Mouse (Mus musculus): ENCODE results near the gene Slco3a1.

DNA sequence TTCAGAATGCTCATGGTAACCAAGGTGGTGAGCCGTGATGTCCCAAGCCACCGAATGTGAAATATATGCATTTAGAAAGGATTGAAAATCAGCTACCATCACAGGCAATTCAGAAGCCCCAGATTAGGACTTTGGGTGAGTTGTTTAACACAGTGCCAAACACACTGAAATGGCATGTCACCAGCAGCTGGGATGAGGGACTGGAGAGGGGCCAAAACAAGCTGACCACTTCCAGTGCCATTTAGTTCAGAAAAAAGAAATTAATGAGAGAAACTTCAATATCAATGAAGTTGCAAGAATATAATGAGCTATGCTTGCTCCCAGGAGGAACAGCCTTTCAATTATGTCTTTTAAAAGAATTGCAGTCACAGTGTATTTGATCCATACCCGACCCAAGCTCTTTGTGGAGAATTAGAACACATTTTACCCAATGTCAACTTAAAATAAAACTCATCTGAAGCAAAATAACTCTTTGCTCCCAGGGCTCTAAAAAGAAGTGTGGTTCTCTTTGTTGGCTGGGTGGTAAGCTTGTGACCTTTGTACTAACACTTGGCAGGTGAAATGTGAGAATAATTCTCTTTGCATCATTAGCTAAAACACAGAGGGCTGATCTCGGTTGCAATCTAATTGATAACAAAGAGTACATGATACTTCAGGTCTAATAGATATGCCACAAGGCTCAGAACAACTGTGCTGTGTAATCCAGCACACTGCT, 56.2 kb downstream of the Slco3a1 start:
- TF ChIP-seq POLR2A (IDR thresholded peaks at IDR 0.05; ENCODE audit: borderline replicate concordance, insufficient read depth, low read length) (no peak), CTCF (IDR thresholded peaks at IDR 0.05; ENCODE audit: borderline replicate concordance, insufficient read depth, low read depth, low read length) (no peak)

Data from cerebellum, adult 2 months (tissue).